Mouse (Mus musculus): ENCODE results near the gene Lin7c.

Lin7c gene

DNA sequence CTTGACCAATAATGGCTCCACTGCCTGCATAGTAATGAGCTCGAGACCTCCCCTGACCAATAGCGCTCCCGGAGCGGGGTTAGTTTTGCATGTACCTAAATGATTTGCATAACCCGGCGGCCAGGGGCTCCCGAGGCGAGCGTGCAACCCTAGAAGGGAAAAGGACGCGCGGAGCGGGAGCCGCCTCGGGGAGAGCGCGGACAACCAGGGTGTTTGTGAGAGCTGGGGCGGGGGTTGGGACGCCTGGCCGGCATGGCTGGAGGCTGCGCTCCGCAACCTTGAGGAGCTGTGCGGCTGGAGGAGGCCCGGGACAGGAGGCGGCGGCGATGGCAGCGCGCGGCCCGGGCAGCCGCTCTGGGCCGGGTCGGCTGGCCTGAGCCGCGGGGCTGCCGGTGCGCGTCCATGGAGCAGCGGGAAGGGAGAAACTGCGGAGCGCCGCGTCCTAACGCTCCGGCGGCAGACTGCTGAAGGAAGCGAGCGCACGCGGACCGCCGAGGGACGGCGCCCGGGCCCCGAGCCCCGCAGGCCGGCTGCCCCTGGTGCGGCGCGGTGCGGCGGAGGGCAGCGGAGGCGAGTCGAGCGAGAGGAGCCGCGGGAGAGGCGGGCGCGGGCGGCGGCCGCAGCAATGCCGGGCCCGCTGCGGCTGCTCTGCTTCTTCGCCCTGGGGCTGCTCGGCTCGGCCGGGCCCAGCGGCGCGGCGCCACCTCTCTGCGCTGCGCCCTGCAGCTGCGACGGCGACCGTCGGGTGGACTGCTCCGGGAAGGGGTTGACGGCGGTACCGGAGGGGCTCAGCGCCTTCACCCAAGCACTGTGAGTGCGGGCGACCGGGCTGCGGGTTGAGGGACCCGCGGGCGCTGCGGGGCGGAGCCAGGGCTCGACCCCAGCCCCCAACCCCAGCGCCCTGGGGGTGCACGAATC is 27.1 kb downstream of the Lin7c start, which contains the start of gene Lgr4:
TSS of gene Lgr4 (plus strand) at position 152 of the 918 bp plus-strand sequence.
- peak; percentile 97 for DNase-seq (ENCODE audit: low spot score)

DNA sequence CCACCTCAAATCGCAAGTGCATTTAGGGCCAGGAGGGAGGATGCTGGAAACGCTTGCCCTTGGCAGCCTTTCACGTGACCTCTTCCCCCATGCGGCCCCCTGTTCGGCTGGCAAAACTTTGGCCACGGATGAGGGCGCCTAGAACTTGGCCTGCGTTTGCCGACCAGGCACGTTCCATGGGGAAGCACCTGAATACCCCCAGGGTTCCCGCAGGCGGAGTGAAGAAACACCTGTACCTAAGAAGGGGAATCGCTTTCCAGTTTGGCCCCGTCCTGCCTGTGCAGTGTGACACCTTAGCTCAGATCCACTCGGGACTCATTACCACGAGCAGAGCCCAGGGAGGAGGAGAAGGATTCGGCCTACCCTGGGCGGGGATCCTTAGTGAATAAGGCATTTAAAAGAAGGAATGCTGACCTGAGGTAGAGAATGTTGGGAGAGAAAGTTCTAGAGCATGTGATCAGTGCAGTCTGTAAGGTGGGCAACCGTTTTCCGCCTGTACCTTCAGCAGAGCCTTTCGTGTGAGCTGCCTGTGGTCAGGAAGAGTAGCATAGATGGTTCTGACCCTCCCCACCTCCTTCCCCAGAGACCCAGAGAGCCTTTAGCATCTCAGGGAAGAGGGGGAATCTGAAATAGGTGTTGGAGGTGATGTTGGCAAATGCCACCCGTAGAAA is 28.1 kb downstream of the Lin7c start:
- no peak for DNase-seq (ENCODE audit: low spot score)

DNA sequence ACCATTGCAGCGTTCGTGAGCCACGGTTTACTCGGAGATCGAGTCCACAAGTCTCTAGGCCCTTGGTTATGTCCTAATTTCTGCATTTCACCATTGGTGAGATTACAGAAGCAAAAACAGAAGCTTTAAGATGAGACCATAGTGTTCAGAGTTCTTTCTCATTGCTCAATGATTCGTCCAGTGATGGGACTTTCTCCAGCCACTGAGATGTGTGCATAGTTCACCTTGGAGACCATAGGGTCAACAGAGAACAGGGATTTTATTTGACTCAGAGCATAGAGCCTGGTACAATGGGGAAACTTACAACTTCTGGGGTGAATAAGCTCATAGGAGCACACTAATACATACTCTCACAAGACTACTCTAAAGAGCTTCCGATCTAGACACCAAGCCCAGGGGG is 29.8 kb downstream of the Lin7c start:
- no peak for DNase-seq (ENCODE audit: low spot score)

DNA sequence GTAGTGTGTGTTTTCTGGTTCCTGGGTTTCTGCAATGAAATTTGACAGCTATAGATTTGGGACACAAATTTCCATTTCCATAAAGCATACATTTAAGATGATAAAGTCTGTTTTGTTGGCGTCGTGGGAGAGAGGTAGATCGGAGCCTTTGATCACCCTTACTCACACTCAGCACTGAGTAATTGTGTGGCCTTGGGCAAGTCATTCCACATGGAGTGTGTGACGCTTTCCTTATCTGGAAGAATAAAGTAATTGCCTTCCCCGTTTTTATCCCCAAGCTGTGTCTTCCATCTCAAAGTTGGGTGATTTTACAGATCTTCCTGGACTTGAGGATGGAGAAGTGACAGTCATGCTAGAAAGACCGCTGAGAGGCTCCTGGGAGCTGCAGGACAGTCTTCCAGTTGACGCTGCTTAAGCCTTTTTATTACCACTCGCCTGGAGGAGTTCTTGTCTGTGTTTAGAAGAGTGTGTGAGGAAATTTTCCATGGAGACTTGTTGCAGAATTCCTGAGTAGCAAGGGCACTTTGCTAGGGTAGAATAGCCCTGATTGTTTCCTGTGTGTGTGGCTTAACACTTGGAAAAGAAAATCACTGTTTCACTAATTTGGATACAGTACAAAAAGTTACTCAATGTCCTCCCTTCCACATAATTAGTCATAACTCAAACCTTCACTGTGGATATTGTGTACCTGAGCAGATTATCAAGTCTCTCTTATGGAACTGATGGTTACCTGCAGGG is 30.8 kb downstream of the Lin7c start:
- no peak for DNase-seq (ENCODE audit: low spot score)

DNA sequence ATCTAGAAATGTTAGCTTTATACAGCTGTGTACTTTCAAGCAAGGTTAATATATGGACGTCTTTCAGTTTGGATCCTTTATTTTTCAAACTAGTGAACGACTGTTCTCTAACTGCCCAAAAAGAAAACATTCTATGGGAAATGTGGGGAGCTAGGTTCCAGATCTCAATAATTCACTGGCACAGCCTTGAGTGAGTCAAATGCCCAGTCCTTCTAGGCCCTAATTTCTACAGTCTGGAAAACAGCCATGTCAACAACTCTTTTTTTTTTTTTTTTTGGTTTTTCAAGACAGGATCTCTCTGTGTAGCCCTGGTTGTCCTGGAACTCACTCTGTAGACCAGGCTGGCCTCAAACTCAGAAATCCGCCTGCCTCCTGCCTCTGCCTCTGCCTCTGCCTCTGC is 31.7 kb downstream of the Lin7c start:
- no peak for DNase-seq (ENCODE audit: low spot score)

DNA sequence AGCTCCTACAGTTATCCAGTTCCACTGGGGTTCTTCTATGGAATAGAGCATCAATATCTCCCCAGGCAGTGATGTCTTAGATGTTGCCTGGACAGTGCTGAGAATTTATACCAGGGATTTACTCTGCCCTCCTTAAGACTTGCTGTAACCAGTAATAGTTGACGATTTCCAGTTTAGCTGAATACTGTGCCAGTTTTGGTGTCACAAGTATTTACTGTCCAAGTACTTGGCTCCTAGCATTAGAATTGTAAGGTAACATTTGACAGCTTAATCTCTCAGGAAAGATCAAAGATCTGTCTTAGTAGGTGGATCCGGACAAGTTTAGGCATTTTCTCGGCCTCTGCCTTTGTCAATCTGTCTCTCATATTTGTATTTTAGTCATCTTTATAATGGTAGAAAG is 32.4 kb downstream of the Lin7c start:
- DNase-seq (ENCODE audit: low spot score), result no peak

DNA sequence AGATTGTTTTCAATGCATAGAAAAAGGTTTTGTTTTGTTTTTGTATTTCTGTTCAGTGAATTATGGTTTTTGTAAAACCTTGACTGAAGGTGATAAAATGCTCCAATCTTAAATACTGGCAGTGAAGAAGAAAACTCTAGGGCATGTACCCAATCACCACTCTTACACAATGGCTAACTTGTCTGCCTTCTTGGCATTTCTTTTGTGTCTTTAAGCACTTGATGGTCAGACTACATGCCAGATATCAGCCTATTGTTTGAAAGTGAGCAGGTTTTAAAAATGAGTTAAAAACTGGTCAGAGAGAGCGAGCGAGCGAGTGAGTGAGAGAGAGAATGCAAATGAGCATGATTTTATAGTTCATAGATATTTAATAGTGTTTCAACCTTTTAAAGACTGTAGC is 33.3 kb downstream of the Lin7c start:
- no peak for DNase-seq (ENCODE audit: low spot score)

DNA sequence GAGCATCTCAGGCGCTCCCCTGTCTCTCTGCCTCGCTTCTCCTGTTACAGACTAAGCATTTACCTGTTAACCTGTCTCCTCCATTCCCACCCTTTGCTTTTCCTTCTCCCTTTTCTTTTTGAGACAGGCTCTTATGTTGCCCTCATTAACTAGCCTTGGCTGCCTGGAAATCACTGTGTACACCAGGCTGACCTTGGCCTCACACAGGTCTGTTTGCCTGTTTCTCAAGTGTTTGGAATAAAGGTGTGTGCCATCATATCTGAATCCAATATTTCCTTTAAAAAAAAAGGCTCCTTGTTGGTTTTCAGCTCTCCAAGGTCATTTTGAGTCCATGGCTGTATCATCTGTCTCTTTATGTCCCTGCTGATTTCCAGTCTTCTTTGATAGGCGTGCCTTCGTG is 36.3 kb downstream of the Lin7c start:
- DNase-seq (ENCODE audit: low spot score), result no peak

DNA sequence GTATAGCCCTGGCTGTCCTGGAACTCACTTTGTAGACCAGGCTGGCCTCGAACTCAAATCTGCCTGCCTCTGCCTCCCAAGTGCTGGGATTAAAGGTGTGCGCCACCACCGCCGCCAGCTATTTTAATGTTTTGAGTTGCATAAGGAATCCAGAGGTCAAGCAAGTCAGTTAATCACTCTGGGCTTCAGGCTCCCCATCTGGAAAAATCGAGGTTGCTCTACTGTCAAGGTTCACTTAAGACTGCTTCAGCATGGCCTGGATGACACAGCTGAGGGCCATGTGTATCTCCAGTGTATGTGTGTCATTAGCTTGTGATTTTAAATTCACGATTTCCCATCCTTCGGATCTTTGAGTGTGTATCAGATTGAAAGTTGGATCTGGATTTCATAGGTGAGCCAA is 36.8 kb downstream of the Lin7c start:
- no peak for DNase-seq (ENCODE audit: low spot score)

DNA sequence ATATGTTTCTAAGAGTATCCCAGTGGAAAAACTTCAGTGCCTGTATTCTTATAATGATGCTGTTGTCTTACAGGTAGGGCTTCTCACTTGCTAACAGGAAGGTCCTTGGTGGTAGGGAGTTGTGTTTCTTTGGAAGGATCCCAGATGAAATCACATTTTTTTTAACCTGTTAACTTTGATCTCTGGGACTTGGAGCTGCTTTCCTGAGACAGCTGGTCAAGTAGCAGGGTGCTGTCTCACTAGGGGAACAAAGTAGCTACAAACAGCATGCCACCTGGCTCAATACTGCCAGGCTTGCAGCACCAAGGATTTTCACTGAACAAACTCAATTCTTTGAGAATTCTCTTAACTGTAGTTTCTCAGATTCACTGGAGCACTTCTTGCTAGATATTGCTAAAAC is 37.2 kb downstream of the Lin7c start:
- no peak for DNase-seq (ENCODE audit: low spot score)

DNA sequence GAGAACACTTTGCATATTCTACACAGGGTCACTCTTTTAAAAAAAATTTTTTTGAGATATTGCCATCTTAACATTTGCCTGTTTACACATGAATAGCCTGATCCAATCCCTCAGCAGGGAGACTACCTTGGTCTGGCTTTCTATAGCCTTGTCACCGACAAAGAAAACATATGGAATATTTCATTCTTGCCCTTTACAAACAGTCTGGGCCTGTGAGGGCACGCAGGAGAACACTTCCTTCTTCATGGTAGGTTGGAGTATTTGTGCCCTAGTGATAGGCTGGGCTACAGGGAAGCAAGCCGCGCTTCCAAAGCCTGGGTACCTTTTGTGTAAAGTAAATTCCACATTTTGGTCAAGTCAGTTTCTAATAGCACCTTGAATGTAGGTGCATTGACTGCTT is 38.1 kb downstream of the Lin7c start:
- no peak for DNase-seq (ENCODE audit: low spot score)

DNA sequence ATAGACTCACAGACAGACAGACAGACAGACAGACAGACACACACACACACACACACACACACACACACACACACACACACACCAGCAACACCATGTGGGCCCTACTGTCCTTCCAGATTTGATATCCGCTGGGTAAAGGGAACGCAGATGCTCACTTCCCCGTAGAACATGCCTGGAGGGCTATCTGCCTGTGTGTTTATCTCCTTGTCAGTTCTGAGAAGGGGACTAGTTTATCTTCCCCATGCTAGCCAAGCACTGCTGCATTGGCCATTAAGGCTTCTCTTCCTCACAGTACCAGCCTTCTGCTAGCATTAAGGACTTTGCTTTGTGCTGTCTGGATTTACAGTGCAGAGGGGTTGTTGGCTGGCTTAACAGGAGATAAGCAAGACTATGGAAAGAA is 38.6 kb downstream of the Lin7c start:
- no peak for DNase-seq (ENCODE audit: low spot score)

DNA sequence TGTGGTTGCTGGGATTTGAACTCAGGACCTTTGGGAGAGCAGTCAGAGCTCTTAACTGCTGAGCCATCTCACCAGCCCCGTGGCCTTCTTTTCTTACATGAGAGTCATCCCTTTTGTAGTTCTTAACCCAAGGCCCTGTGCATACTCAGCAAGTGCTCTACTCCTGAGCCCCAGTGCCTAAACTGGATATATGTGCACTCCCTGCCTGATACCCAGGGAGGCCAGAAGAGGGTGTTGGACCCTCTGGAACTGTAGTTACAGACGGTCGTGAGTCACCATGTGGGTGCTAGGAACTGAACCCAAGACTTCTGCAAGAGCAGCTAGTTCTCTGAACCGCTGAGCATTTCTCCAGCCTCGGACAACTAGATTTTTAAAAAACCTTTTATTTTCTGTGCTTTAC is 39.7 kb downstream of the Lin7c start:
- no peak for DNase-seq (ENCODE audit: low spot score)

DNA sequence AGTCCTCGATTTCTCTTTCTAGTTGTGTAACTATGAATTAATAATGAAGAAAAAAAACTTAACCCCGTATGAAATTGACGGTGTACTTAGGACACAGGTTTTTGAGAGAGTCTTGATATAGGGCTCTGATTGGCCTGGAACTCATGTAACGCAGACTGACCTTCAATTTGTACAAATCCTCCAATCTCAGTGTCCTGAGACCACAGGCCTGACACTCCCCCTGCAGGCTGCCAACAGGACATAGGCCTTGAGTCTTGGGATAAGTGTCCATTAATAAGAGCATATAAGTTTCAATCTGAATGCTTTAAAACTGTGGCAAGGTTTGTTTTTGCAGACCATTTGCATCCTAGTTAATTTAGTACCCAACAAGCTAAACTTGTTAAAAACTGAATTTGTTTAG is 40.1 kb downstream of the Lin7c start:
- DNase-seq (ENCODE audit: low spot score), result no peak

DNA sequence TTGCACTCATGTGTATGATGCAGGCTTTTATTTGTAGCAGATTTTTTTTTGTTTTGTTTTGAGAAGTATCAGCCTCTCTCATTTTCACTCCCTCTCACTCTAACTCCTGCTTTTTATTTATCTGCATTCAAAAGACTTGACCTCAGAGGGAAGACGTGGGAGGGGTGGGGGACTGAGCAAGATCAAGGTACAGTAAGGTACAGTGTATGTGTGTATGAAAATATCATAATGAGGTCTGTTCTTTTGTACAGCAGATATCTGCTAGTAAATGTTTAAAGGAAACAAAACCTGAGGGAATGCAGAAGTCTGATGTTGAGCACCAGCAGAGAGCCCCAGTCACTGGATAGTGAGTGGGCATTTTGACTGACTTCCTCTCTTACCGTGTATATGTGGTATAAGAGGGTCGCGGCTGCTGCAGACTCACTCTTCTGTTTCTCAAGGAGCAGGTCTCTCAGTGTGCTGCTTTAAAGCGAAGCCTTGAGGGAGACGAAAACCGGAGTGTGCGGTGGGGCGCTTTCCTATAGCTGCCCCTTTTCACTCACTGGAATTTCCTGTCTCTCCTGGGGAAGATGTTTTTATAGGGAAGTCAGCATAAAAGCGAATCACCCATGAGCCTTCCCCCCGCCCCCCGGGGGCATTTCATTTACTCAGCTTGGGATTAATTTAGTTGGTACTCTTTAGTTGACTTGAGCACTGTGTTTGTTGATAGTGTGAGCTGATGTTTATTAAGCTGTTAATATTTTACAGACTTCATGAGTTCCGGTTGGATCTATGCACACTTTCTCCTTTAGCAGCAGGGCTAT is 41.5 kb downstream of the Lin7c start:
- DNase-seq (ENCODE audit: low spot score), result no peak

DNA sequence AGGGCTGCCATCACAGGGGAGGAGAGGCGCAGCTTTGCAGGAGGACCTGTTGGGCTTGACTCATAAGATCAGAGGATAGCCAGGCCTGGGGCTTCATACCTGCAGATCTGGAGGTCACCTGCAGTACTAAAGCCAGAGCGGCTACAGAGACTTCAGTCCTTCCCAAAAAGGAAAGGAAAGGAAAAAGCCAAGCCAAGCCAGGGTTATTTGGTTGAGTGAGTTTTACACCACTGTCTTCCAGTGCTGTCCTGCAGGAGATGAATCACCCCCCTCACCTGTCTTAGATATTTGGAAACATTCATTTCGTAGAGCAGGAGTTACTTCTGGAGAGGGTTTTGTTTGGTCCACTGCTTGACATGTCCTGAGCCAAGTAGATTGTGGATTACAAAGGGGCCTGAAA is 42.5 kb downstream of the Lin7c start:
- DNase-seq (ENCODE audit: low spot score), result no peak

DNA sequence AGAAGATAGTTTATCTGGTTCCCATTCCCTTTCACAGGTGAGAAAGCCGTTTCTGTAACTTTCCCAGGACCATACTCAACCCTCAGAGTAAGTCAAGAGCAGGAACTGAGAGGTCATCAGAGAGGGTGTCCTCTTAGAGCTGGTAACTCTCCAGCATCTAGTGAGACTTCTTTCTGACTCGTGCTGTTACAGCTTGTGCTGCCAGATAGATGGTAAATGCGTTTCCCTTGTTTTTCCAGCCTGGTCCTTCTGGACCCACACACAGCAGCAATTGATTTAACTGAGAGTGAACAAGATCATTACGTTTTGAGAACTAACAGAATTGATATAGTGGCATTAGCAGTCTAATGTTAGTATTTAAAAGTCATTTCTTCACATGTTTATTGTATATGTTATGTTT is 43.4 kb downstream of the Lin7c start:
- no peak for DNase-seq (ENCODE audit: low spot score)

DNA sequence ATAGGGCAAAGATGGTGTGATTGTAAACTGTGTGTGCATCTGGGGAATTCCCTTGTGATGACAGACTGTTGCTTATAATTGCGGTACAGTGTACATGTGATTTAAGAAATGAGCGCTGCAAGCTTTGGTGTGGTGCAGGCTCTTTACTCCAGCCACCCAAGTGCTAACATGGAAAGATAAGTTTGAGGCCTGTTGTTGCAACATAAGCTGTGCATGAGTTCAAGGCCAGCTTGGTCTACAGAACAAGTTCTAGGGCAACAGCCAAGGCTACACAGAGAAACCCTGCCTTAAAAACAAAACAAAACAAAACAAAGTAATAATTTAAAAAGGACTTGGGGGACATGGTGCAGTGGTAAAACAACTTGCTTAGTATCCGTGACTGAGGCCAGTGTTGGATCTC is 44.5 kb downstream of the Lin7c start:
- DNase-seq (ENCODE audit: low spot score), result no peak

DNA sequence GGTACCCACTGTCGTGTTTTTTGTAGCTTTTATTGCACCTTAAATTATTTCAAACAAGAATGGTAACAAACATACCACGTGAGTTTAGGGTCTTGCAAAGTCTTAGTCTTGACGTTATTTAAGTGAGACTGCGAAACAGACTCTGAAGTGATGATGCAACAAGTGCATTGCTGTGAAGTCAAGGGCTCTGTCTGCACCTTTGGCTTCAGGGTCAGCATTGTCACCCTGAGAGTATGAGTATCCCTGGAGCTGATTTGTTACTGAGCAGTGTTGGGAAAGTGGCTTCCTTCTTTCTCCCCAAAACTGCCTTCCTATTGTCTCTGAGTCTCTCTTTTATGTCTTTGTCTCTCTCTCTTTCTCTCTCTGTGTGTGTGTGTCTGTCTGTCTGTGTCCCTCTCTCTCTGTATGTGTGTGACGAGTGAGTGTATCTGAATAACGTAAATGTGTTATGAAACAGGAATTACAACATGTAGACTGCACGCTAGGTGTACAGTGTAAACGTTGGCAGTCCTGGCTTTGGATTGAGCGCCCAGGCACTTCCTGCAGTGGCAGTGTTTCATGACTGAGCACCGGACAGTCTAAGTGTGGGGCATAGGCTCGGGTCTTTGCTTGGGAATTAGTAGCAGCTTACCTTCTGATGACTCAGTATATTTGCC is 45.2 kb downstream of the Lin7c start:
- no peak for DNase-seq (ENCODE audit: low spot score)

DNA sequence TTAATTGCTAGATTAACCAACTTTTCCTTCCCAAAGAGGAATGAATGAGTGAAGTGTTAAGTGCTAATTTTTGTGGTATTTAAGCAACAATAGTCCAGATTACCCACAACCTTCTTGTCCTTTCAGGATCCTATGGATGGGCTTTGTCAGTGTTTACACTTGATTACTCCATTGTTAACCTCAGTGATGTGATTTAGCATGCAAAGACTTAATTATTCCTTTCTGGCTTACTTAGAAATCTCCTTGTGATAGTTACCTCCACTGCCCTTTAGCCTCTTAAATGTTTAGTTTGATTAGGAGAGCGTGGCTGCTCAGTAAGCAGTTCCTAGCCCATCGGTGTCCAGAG is 45.7 kb downstream of the Lin7c start:
- DNase-seq (ENCODE audit: low spot score), result no peak

DNA sequence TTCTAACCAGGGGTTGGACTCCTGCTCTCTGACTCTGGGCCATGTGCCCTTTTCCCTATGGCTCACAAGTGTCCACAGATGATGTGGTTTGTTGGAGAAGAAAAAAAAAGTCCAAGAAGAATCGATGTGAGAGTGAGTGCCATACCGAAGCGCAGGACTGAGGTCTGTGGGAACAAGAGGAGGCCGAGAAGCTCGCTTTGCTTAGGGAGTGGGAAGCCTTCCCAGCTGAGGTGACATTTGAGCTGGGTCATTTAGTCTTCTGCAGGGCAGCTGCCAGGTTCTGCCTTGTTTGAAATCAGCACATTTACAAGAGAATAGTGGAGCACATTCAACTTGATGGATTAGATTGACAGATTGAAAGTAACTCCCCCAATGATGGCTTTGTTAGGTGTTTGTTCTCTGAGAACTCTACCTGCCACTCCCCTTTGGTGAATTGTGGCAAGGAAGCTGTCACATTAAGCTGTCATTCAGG is 51.4 kb downstream of the Lin7c start:
- DNase-seq (ENCODE audit: low spot score), result no peak
